Mouse (Mus musculus) granulocyte monocyte progenitor cell, adult 5-6 weeks (primary cell): ENCODE results near the gene Il12rb2. TPM values are rescaled to one million over a fixed set of nuclear protein-coding genes. Genes with fewer than 3 reads are reported as not detected.

Experiments
- ATAC-seq: replicated peaks from 2 replicates; pipeline ENCODE4 v1.8.0; 2016; ENCODE audit warnings: mild to moderate bottlenecking, moderate TSS enrichment, inconsistent platforms; ENCODE audit not compliant: poor library complexity, severe bottlenecking
- total RNA-seq, 2 experiments: library from RNA; stranded (forward) in 1 of 2; stranded (reverse) in 1 of 2; fragments of 200-712, 200-1000 nt in 1 of 2; fragments of >200 nt in 1 of 2; fragmentation: Nextera tagmentation in 1 of 2; gene quantifications; 2 replicates each; pipeline ENCODE4 v1.2.3; 2014 to 2017

Gene Il12rb2
- total RNA-seq, 2 experiments from 2014 or later, result 2.9 to 8.6 TPM

GRCm38 (mm10) chr6:67298742-67299141 is 77.2 kb downstream of the Il12rb2 start:
- ATAC-seq, result no peak

- ATAC-seq, result peak; percentile 31; the same call in 1 of the 2 replicates
These were observed 79.9 kb downstream of the Il12rb2 start for GRCm38 (mm10) chr6:67296126-67296525.

GRCm38 (mm10) chr6:67292042-67292623 is 83.9 kb downstream of the Il12rb2 start:
- no peak for ATAC-seq

- no peak for ATAC-seq
These were observed 93.1 kb downstream of the Il12rb2 start for GRCm38 (mm10) chr6:67282897-67283296.

- ATAC-seq, result 0 out of 2 replicates have a peak, but pooled peaks have one; percentile 30
These were observed 94.3 kb downstream of the Il12rb2 start for GRCm38 (mm10) chr6:67281614-67282197.

GRCm38 (mm10) chr6:67277944-67278343 is 98.0 kb downstream of the Il12rb2 start:
- no peak for ATAC-seq

- 0 out of 2 replicates have a peak, but pooled peaks have one; percentile 7 for ATAC-seq
These were observed 106.5 kb downstream of the Il12rb2 start for GRCm38 (mm10) chr6:67269459-67269858.

GRCm38 (mm10) chr6:67268983-67269382 is 107.0 kb downstream of the Il12rb2 start:
- ATAC-seq, result no peak

- no peak for ATAC-seq
These were observed 107.8 kb downstream of the Il12rb2 start for GRCm38 (mm10) chr6:67268245-67268612.

GRCm38 (mm10) chr6:67267408-67268244 is 108.4 kb downstream of the Il12rb2 start:
- peak; percentile 6; the same call in 1 of the 2 replicates for ATAC-seq

- ATAC-seq, result peak; percentile 82
These were observed 109.2 kb downstream of the Il12rb2 start for GRCm38 (mm10) chr6:67266664-67267407.

- peak; percentile 52 for ATAC-seq
These were observed 109.8 kb downstream of the Il12rb2 start for GRCm38 (mm10) chr6:67266159-67266657.

- no peak for ATAC-seq
These were observed 111.1 kb downstream of the Il12rb2 start for GRCm38 (mm10) chr6:67264935-67265334.

- ATAC-seq, result no peak
These were observed 124.9 kb downstream of the Il12rb2 start for GRCm38 (mm10) chr6:67251095-67251494.

- no peak for ATAC-seq
These were observed 131.5 kb downstream of the Il12rb2 start for GRCm38 (mm10) chr6:67244451-67244850.

- ATAC-seq, result no peak
These were observed 132.1 kb downstream of the Il12rb2 start for GRCm38 (mm10) chr6:67243765-67244420.
